Mouse (Mus musculus): ENCODE results near the gene Olig2. TPM values are rescaled to one million over a fixed set of nuclear protein-coding genes. Genes with fewer than 3 reads are reported as not detected.

The Olig2 gene
- not detected in 2 replicates for polyA plus RNA-seq (2014; fragmentation: Nextera tagmentation; extraction: Ambion mirVana)

- Histone ChIP-seq H3K4me3 (ENCODE audit: low read depth, low read length) (peak within 1 kb of the TSS; percentile 21), H3K36me3 (ENCODE audit: control insufficient read depth, insufficient read depth, low read length) (no peaks in the 10 kb centered on the region), H3K9me3 (ENCODE audit: control insufficient read depth, low read length) (no peaks in the 10 kb centered on the region), H3K27ac (replicated peaks; ENCODE audit: low read depth, low read length) (no peak within 1 kb of the TSS), H3K4me2 (ENCODE audit: low read depth, severe bottlenecking) (peak within 1 kb of the TSS; percentile 32), H3K4me1 (ENCODE audit: control insufficient read depth, insufficient read depth, low read length) (peaks cover 5% of the 10 kb centered on the region; the same call in 1 of the 2 replicates), H3K27me3 (ENCODE audit: control insufficient read depth, insufficient read depth, low read length) (peaks cover 99% of the 10 kb centered on the region), H3K9ac (ENCODE audit: low read length) (no peak within 1 kb of the TSS)
- WGBS: under 1% methylated on average over 53 of the region's 53 CpGs
- ATAC-seq (ENCODE audit: insufficient number of reproducible peaks, low FRiP score, low TSS enrichment, low read depth) (peak; percentile 58; the same call in 1 of the 2 replicates), DNase-seq (ENCODE audit: low spot score) (peak; percentile 76)
These were observed at the start of gene Olig2 for GRCm38 (mm10) chr16:91225233-91226037. Olig2 (plus strand) TSS chr16:91225457.

DNA sequence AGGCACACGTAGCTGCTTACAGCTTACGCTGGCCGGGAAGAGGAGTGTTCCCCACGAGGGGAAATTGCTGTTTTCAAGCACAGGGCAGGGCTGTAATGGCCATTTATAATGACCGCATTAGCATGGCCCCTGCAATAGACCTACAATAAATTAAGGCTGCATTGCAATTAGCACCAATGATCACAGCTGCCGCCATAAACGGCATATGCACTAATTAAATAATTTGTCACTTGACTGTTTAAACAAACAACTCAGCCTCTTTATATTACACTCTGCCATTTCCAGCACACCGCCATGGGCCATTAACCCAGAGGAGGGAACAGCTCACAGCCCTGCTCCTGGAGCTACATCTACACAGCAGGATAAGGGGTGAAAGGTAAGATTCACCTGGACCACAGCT lies 49.4 kb upstream of the Olig2 start:
- Histone ChIP-seq H3K4me3 (ENCODE audit: low read depth, low read length) (no peak overlapping the region), H3K27me3 (ENCODE audit: control insufficient read depth, insufficient read depth, low read length) (peaks cover 2% of the 10 kb centered on the region; the same call in 1 of the 2 replicates), H3K4me1 (ENCODE audit: control insufficient read depth, insufficient read depth, low read length) (peaks cover 12% of the 10 kb centered on the region), H3K36me3 (ENCODE audit: control insufficient read depth, insufficient read depth, low read length) (no peaks in the 10 kb centered on the region), H3K9me3 (ENCODE audit: control insufficient read depth, low read length) (no peaks in the 10 kb centered on the region), H3K9ac (ENCODE audit: low read length) (no peak overlapping the region), H3K27ac (replicated peaks; ENCODE audit: low read depth, low read length) (no peak overlapping the region), H3K4me2 (ENCODE audit: low read depth, severe bottlenecking) (no peak overlapping the region)
- WGBS: 16% methylated on average over 8 of the region's 8 CpGs
- ATAC-seq (ENCODE audit: insufficient number of reproducible peaks, low FRiP score, low TSS enrichment, low read depth): no peak; the same call in 1 of the 2 replicates
- no peak for DNase-seq (ENCODE audit: low spot score)

GRCm38 (mm10) chr16:91187046-91187445 lies 38.2 kb upstream of the Olig2 start:
- H3K27me3 ChIP-seq (ENCODE audit: control insufficient read depth, insufficient read depth, low read length): no peaks in the 10 kb centered on the region
- no peak overlapping the region for H3K9ac ChIP-seq (ENCODE audit: low read length)
- no peak for ATAC-seq (ENCODE audit: insufficient number of reproducible peaks, low FRiP score, low TSS enrichment, low read depth)
- no peak overlapping the region for H3K4me3 ChIP-seq (ENCODE audit: low read depth, low read length)
- H3K27ac ChIP-seq (replicated peaks; ENCODE audit: low read depth, low read length): no peak overlapping the region
- no peak for DNase-seq (ENCODE audit: low spot score)
- no peak overlapping the region for H3K4me2 ChIP-seq (ENCODE audit: low read depth, severe bottlenecking)
- 17% methylated on average over 8 of the region's 8 CpGs for WGBS
- 0 out of 2 replicates have a peak, but pooled peaks cover 2% of the 10 kb centered on the region for H3K4me1 ChIP-seq (ENCODE audit: control insufficient read depth, insufficient read depth, low read length)
- H3K9me3 ChIP-seq (ENCODE audit: control insufficient read depth, low read length): no peaks in the 10 kb centered on the region
- no peaks in the 10 kb centered on the region for H3K36me3 ChIP-seq (ENCODE audit: control insufficient read depth, insufficient read depth, low read length)

- H3K9ac ChIP-seq (ENCODE audit: low read length): no peak overlapping the region
- no peak overlapping the region for H3K4me3 ChIP-seq (ENCODE audit: low read depth, low read length)
- ATAC-seq (ENCODE audit: insufficient number of reproducible peaks, low FRiP score, low TSS enrichment, low read depth) (no peak), DNase-seq (ENCODE audit: low spot score) (no peak)
- no peaks in the 10 kb centered on the region for H3K36me3 ChIP-seq (ENCODE audit: control insufficient read depth, insufficient read depth, low read length)
- no peaks in the 10 kb centered on the region for H3K9me3 ChIP-seq (ENCODE audit: control insufficient read depth, low read length)
- WGBS: 53% methylated on average over 10 of the region's 10 CpGs
- no peak overlapping the region for H3K4me2 ChIP-seq (ENCODE audit: low read depth, severe bottlenecking)
- no peaks in the 10 kb centered on the region for H3K27me3 ChIP-seq (ENCODE audit: control insufficient read depth, insufficient read depth, low read length)
- H3K4me1 ChIP-seq (ENCODE audit: control insufficient read depth, insufficient read depth, low read length): 0 out of 2 replicates have a peak, but pooled peaks cover 2% of the 10 kb centered on the region
- no peak overlapping the region for H3K27ac ChIP-seq (replicated peaks; ENCODE audit: low read depth, low read length)
These were observed 37.6 kb upstream of the Olig2 start for GRCm38 (mm10) chr16:91187662-91188061.

- ATAC-seq (ENCODE audit: insufficient number of reproducible peaks, low FRiP score, low TSS enrichment, low read depth) (no peak), DNase-seq (ENCODE audit: low spot score) (no peak)
- Histone ChIP-seq H3K4me1 (ENCODE audit: control insufficient read depth, insufficient read depth, low read length) (0 out of 2 replicates have a peak, but pooled peaks cover 2% of the 10 kb centered on the region), H3K9ac (ENCODE audit: low read length) (no peak overlapping the region), H3K9me3 (ENCODE audit: control insufficient read depth, low read length) (no peaks in the 10 kb centered on the region), H3K27me3 (ENCODE audit: control insufficient read depth, insufficient read depth, low read length) (no peaks in the 10 kb centered on the region), H3K4me2 (ENCODE audit: low read depth, severe bottlenecking) (no peak overlapping the region), H3K27ac (replicated peaks; ENCODE audit: low read depth, low read length) (no peak overlapping the region), H3K36me3 (ENCODE audit: control insufficient read depth, insufficient read depth, low read length) (no peaks in the 10 kb centered on the region), H3K4me3 (ENCODE audit: low read depth, low read length) (no peak overlapping the region)
- WGBS: 60% methylated on average over 12 of the region's 12 CpGs
These were observed 37.0 kb upstream of the Olig2 start for GRCm38 (mm10) chr16:91188304-91188703.

DNA sequence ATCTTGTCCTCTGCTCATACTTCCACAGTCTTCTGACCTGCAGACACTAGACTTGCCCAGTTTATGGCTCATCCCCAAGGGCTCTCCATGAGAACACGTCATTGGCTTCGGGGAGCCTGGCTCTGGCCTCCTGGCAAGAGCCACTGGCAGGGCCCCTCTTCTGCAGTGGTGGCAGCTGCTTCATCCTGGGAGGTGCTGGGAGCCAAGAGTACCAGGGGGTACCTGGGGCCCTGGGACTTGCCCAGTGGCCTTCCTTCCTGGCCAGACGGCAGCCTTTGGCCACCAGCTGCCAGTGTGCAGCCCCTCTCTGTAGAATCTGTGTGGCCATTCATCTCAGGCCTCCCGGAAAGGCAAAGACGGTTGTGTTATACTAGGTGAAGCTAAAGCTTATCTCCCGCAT lies 34.0 kb upstream of the Olig2 start:
- DNase-seq (ENCODE audit: low spot score) (no peak), ATAC-seq (ENCODE audit: insufficient number of reproducible peaks, low FRiP score, low TSS enrichment, low read depth) (no peak)
- no peaks in the 10 kb centered on the region for H3K36me3 ChIP-seq (ENCODE audit: control insufficient read depth, insufficient read depth, low read length)
- 81% methylated on average over 6 of the region's 6 CpGs for WGBS
- no peak overlapping the region for H3K9ac ChIP-seq (ENCODE audit: low read length)
- no peaks in the 10 kb centered on the region for H3K27me3 ChIP-seq (ENCODE audit: control insufficient read depth, insufficient read depth, low read length)
- H3K27ac ChIP-seq (replicated peaks; ENCODE audit: low read depth, low read length): no peak overlapping the region
- H3K4me2 ChIP-seq (ENCODE audit: low read depth, severe bottlenecking): no peak overlapping the region
- no peaks in the 10 kb centered on the region for H3K9me3 ChIP-seq (ENCODE audit: control insufficient read depth, low read length)
- 0 out of 2 replicates have a peak, but pooled peaks cover 2% of the 10 kb centered on the region for H3K4me1 ChIP-seq (ENCODE audit: control insufficient read depth, insufficient read depth, low read length)
- no peak overlapping the region for H3K4me3 ChIP-seq (ENCODE audit: low read depth, low read length)

- Histone ChIP-seq H3K4me2 (ENCODE audit: low read depth, severe bottlenecking) (no peak overlapping the region), H3K9ac (ENCODE audit: low read length) (no peak overlapping the region), H3K27me3 (ENCODE audit: control insufficient read depth, insufficient read depth, low read length) (no peaks in the 10 kb centered on the region), H3K36me3 (ENCODE audit: control insufficient read depth, insufficient read depth, low read length) (no peaks in the 10 kb centered on the region), H3K9me3 (ENCODE audit: control insufficient read depth, low read length) (no peaks in the 10 kb centered on the region), H3K4me3 (ENCODE audit: low read depth, low read length) (no peak overlapping the region), H3K27ac (replicated peaks; ENCODE audit: low read depth, low read length) (no peak overlapping the region), H3K4me1 (ENCODE audit: control insufficient read depth, insufficient read depth, low read length) (0 out of 2 replicates have a peak, but pooled peaks cover 2% of the 10 kb centered on the region)
- WGBS: 83% methylated on average over 9 of the region's 9 CpGs
- ATAC-seq (ENCODE audit: insufficient number of reproducible peaks, low FRiP score, low TSS enrichment, low read depth) (no peak), DNase-seq (ENCODE audit: low spot score) (no peak)
These were observed 33.5 kb upstream of the Olig2 start for GRCm38 (mm10) chr16:91191663-91192237.

DNA sequence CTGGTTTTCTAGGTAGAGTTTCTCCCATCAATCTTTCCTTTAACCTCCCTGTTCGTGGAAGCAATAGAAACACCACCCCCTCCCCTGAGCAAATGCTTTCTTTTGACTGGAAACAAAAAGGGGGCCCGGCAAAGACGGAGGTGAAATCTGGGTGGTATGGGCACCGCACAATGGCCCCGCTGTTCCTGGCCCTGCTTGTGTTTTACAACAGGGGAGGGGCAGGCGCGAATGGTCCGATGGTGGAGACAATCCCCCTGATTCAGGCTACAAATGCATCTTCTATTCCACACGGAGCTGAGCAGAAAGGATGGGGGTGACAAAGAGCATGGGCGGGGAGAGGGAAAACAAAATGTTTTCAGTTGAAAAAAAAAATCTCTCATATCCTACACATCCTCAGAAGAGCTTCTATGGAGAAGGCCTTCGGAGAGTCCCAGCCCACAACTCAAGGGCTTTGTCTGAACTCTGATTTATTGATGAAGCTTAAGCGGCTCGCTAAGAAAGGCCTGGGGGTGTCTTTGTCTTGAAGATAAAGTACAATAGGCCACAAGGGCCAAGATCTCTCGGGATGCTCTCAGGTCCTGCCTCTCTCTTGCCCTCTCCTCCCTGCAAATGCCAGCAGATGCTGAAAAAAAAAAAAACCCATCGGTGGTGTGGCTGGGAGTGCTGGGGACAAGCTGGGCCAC lies 32.4 kb upstream of the Olig2 start:
- Histone ChIP-seq H3K9me3 (ENCODE audit: control insufficient read depth, low read length) (no peaks in the 10 kb centered on the region), H3K27me3 (ENCODE audit: control insufficient read depth, insufficient read depth, low read length) (no peaks in the 10 kb centered on the region), H3K36me3 (ENCODE audit: control insufficient read depth, insufficient read depth, low read length) (no peaks in the 10 kb centered on the region), H3K27ac (replicated peaks; ENCODE audit: low read depth, low read length) (no peak overlapping the region), H3K9ac (ENCODE audit: low read length) (no peak overlapping the region), H3K4me3 (ENCODE audit: low read depth, low read length) (no peak overlapping the region), H3K4me1 (ENCODE audit: control insufficient read depth, insufficient read depth, low read length) (no peaks in the 10 kb centered on the region), H3K4me2 (ENCODE audit: low read depth, severe bottlenecking) (no peak overlapping the region)
- 37% methylated on average over 15 of the region's 15 CpGs for WGBS
- DNase-seq (ENCODE audit: low spot score) (no peak), ATAC-seq (ENCODE audit: insufficient number of reproducible peaks, low FRiP score, low TSS enrichment, low read depth) (no peak)

Measured in limb, embryonic 11.5 days (tissue).